Mouse (Mus musculus) megakaryocyte progenitor cell, adult 5-6 weeks (primary cell): ENCODE measurements around the gene Rora. TPM values are rescaled to one million over a fixed set of nuclear protein-coding genes. Genes with fewer than 3 reads are reported as not detected.

Experiments
- ATAC-seq: replicated peaks from 2 replicates; pipeline ENCODE4 v1.8.0; 2016; ENCODE audit warnings: mild to moderate bottlenecking, moderate TSS enrichment, inconsistent platforms; ENCODE audit not compliant: poor library complexity
- total RNA-seq, 2 experiments: library from RNA; stranded (forward) in 1 of 2; stranded (reverse) in 1 of 2; fragments of 157-497, 149-512 nt in 1 of 2; fragments of 200-1000 nt in 1 of 2; gene quantifications; 2 replicates each; pipeline versions ENCODE4 v1.2.3 to v1.2.4; 2015 to 2017

The Rora gene
- total RNA-seq, 2 experiments from 2014 or later: 0.42 to 1.2 TPM

GRCm38 (mm10) chr9:68687251-68687874 is 33.8 kb downstream of the Rora start:
- ATAC-seq: no peak

- ATAC-seq: no peak
Observed at GRCm38 (mm10) chr9:68688151-68688550, 34.6 kb downstream of the Rora start.

- peak; percentile 70; the same call in 1 of the 2 replicates for ATAC-seq
Observed at GRCm38 (mm10) chr9:68689351-68689750, 35.8 kb downstream of the Rora start.

- no peak for ATAC-seq
Observed at GRCm38 (mm10) chr9:68694889-68695495, 41.4 kb downstream of the Rora start.

GRCm38 (mm10) chr9:68695496-68695969 is 41.9 kb downstream of the Rora start:
- no peak for ATAC-seq

GRCm38 (mm10) chr9:68696425-68696956 is 42.9 kb downstream of the Rora start:
- no peak for ATAC-seq

- ATAC-seq: no peak
Observed at GRCm38 (mm10) chr9:68699341-68699740, 45.8 kb downstream of the Rora start.

- no peak for ATAC-seq
Observed at GRCm38 (mm10) chr9:68699856-68700255, 46.3 kb downstream of the Rora start.

- no peak for ATAC-seq
Observed at GRCm38 (mm10) chr9:68707636-68708035, 54.0 kb downstream of the Rora start.

GRCm38 (mm10) chr9:68709232-68709631 is 55.6 kb downstream of the Rora start:
- no peak for ATAC-seq

- ATAC-seq: no peak
Observed at GRCm38 (mm10) chr9:68710893-68711654, 57.5 kb downstream of the Rora start.

- ATAC-seq: no peak
Observed at GRCm38 (mm10) chr9:68716961-68717360, 63.4 kb downstream of the Rora start.

GRCm38 (mm10) chr9:68718427-68718826 is 64.8 kb downstream of the Rora start:
- no peak for ATAC-seq

GRCm38 (mm10) chr9:68719286-68719685 is 65.7 kb downstream of the Rora start:
- ATAC-seq: no peak

GRCm38 (mm10) chr9:68724636-68725285 is 71.2 kb downstream of the Rora start:
- ATAC-seq: no peak

GRCm38 (mm10) chr9:68727166-68727855 is 73.7 kb downstream of the Rora start:
- ATAC-seq: no peak

GRCm38 (mm10) chr9:68731438-68731837 is 77.9 kb downstream of the Rora start:
- no peak for ATAC-seq

- ATAC-seq: no peak
Observed at GRCm38 (mm10) chr9:68732929-68733328, 79.3 kb downstream of the Rora start.

- no peak for ATAC-seq
Observed at GRCm38 (mm10) chr9:68735886-68736285, 82.3 kb downstream of the Rora start.

- ATAC-seq: no peak
Observed at GRCm38 (mm10) chr9:68737197-68737736, 83.7 kb downstream of the Rora start.
